30 mouse cellular contexts compared by ENCODE assay signal in the genomic region with DNA sequence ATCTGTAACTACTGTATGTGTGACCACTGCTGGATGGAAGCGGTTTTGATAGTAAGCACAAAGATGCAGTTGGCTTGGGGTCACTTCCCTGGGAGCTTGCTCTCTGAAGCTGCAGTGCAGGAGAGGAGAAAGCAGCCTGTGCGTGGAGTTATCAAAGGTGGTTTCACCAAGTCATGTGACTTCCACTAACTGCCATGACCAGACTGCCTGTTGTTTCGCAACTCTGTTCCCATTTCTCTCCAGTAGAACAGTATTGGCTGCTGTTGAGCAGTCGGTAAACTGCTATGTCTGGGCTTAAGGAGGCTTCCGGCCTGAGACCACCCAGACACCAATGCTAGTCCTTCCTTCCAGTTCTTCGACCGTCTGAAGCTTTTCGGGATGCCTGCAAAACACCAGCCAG. TPM values are rescaled to one million over a fixed set of nuclear protein-coding genes. Genes with fewer than 3 reads are reported as not detected.
DNase-seq lines count a peak whose midpoint lies in the region; ATAC-seq lines count a peak whose summit lies in the region.
"Had no signal": no experiment of that assay in that cellular context is flagged by ENCODE, and none has a peak within 500 bp of the region (broad histone marks: within the 10 kb centered on the region; RNA-seq: fewer than 3 reads in every experiment).

No protein-coding gene starts in this region.

- no peak overlapping the region for H3K9ac ChIP-seq in liver, embryonic 15.5 days
- no peak overlapping the region for H3K9ac ChIP-seq in liver, embryonic 11.5 days (ENCODE audit: low read depth, low read length)
- no peak overlapping the region for H3K9ac ChIP-seq in intestine, embryonic 16.5 days (ENCODE audit: low read depth, low read length)
- H3K9ac ChIP-seq: embryonic facial prominence, embryonic 15.5 days; forebrain, embryonic 12.5 days; heart, embryonic 12.5 days; hindbrain, embryonic 14.5 days; neural tube, embryonic 12.5 days had no signal

- ATAC-seq in liver, embryonic 15.5 days (ENCODE audit: insufficient read depth) = 0 out of 2 replicates have a peak, but pooled peaks have one; percentile 18
- no peak for ATAC-seq in liver, embryonic 11.5 days (replicated peaks; ENCODE audit: low FRiP score)
- peak; percentile 68; the same call in 1 of the 2 replicates for ATAC-seq in intestine, embryonic 16.5 days
- ATAC-seq: midbrain, embryonic 16.5 days; Patski had no signal

- H3K36me3 ChIP-seq in liver, embryonic 15.5 days (replicated peaks) = no peaks in the 10 kb centered on the region
- no peaks in the 10 kb centered on the region for H3K36me3 ChIP-seq in liver, embryonic 11.5 days (ENCODE audit: control insufficient read depth, insufficient read depth, low read length)
- H3K36me3 ChIP-seq in intestine, embryonic 16.5 days (ENCODE audit: control insufficient read depth, insufficient read depth, low read length) = no peaks in the 10 kb centered on the region
- H3K36me3 ChIP-seq: embryonic facial prominence, embryonic 15.5 days; heart, embryonic 12.5 days had no signal

- peaks cover 6% of the 10 kb centered on the region; the same call in 1 of the 2 replicates for H3K27me3 ChIP-seq in liver, embryonic 15.5 days
- no peaks in the 10 kb centered on the region for H3K27me3 ChIP-seq in liver, embryonic 11.5 days (replicated peaks; ENCODE audit: control insufficient read depth, insufficient read depth, low read length)
- no peaks in the 10 kb centered on the region for H3K27me3 ChIP-seq in intestine, embryonic 16.5 days (replicated peaks; ENCODE audit: control insufficient read depth, insufficient read depth, low read length)
- H3K27me3 ChIP-seq: embryonic facial prominence, embryonic 15.5 days; neural tube, embryonic 12.5 days; Patski had no signal

- no peaks in the 10 kb centered on the region for H3K9me3 ChIP-seq in liver, embryonic 15.5 days (replicated peaks)
- H3K9me3 ChIP-seq in liver, embryonic 11.5 days (ENCODE audit: control insufficient read depth, low read length) = no peaks in the 10 kb centered on the region
- H3K9me3 ChIP-seq in intestine, embryonic 16.5 days (ENCODE audit: control insufficient read depth, low read length) = no peaks in the 10 kb centered on the region
- H3K9me3 ChIP-seq: embryonic facial prominence, embryonic 10.5 days; embryonic facial prominence, embryonic 15.5 days; forebrain, embryonic 12.5 days; heart, embryonic 12.5 days; midbrain, embryonic 10.5 days; neural tube, embryonic 12.5 days had no signal

- no peak for DNase-seq in liver, embryonic 11.5 days (ENCODE audit: low spot score)
- peak; percentile 11 for DNase-seq in NIH3T3 (ENCODE audit: low read depth)
- DNase-seq in kidney, postnatal 36 days = no peak
- no peak for DNase-seq in thymus, postnatal 36 days
- DNase-seq in retina, postnatal 1 day = no peak
- DNase-seq: adrenal gland, postnatal 14 days; cerebellum, adult 11-12 months; cerebellum, adult 9-11 months; gastrocnemius, postnatal 25 days; heart, adult 18-20 months; heart, postnatal 4 days; kidney, adult 2 months; kidney, postnatal 4 days; layer of hippocampus, postnatal 36 days; left cerebral cortex, postnatal 4 days; lung, adult 2 months; lung, postnatal 10 days; thymus, adult 2 months had no signal

- no peak overlapping the region for H3K4me3 ChIP-seq in liver, embryonic 15.5 days (replicated peaks)
- H3K4me3 ChIP-seq in liver, embryonic 11.5 days (ENCODE audit: low read depth, low read length) = no peak overlapping the region
- H3K4me3 ChIP-seq in intestine, embryonic 16.5 days (ENCODE audit: low read length) = no peak overlapping the region
- H3K4me3 ChIP-seq: embryonic facial prominence, embryonic 10.5 days; embryonic facial prominence, embryonic 15.5 days; forebrain, embryonic 12.5 days; heart, embryonic 12.5 days; midbrain, embryonic 10.5 days; neural tube, embryonic 12.5 days had no signal

- 0 out of 2 replicates have a peak, but pooled peaks cover 6% of the 10 kb centered on the region for H3K4me1 ChIP-seq in liver, embryonic 15.5 days (replicated peaks)
- 0 out of 2 replicates have a peak, but pooled peaks cover 4% of the 10 kb centered on the region for H3K4me1 ChIP-seq in liver, embryonic 11.5 days (replicated peaks; ENCODE audit: control insufficient read depth, insufficient read depth, low read length)
- H3K4me1 ChIP-seq in intestine, embryonic 16.5 days (ENCODE audit: control insufficient read depth, insufficient read depth, low read length) = 0 out of 2 replicates have a peak, but pooled peaks cover 10% of the 10 kb centered on the region
- H3K4me1 ChIP-seq: neural tube, embryonic 12.5 days had no signal

- 35% methylated on average over 8 of the region's 8 CpGs for WGBS in liver, embryonic 15.5 days (ENCODE audit: insufficient replicate concordance)
- WGBS in liver, embryonic 11.5 days = 61% methylated on average over 8 of the region's 8 CpGs
- 78% methylated on average over 8 of the region's 8 CpGs for WGBS in intestine, embryonic 16.5 days

- H3K4me2 ChIP-seq in liver, embryonic 15.5 days = no peak overlapping the region
- H3K4me2 ChIP-seq in liver, embryonic 11.5 days = no peak overlapping the region
- H3K4me2 ChIP-seq in intestine, embryonic 16.5 days (ENCODE audit: low read depth, low read length) = no peak overlapping the region
- H3K4me2 ChIP-seq: embryonic facial prominence, embryonic 15.5 days; forebrain, embryonic 12.5 days; heart, embryonic 12.5 days; hindbrain, embryonic 14.5 days; neural tube, embryonic 12.5 days had no signal

- H3K27ac ChIP-seq in liver, embryonic 15.5 days (replicated peaks) = no peak overlapping the region
- H3K27ac ChIP-seq in liver, embryonic 11.5 days (ENCODE audit: low read depth, low read length) = no peak overlapping the region
- H3K27ac ChIP-seq in intestine, embryonic 16.5 days (ENCODE audit: low read length) = no peak overlapping the region
- H3K27ac ChIP-seq: embryonic facial prominence, embryonic 10.5 days; embryonic facial prominence, embryonic 15.5 days; forebrain, embryonic 12.5 days; hindbrain, embryonic 14.5 days; macrophage; midbrain, embryonic 10.5 days; neural tube, embryonic 12.5 days had no signal

RNA-seq across cellular contexts. Expression of a gene that starts 48.7 kb away (rescaled TPM):
- polyA plus RNA-seq in liver, embryonic 15.5 days (2015; fragmentation: Nextera tagmentation; extraction: Ambion mirVana) = 0.25 and 0.50 TPM in 2 replicates
- polyA plus RNA-seq in liver, embryonic 11.5 days (2014; fragmentation: Nextera tagmentation; extraction: Ambion mirVana) = 1.5 TPM in 2 replicates
- 3.2 and 4.5 TPM in 2 replicates for polyA plus RNA-seq in intestine, embryonic 16.5 days (2015; fragmentation: Nextera tagmentation; extraction: Ambion mirVana)

RNA-seq across cellular contexts. Expression of a gene that starts 59.4 kb away (rescaled TPM):
- polyA plus RNA-seq in liver, embryonic 15.5 days (2015; fragmentation: Nextera tagmentation; extraction: Ambion mirVana) = 0.24 and 0.32 TPM in 2 replicates
- polyA plus RNA-seq in liver, embryonic 11.5 days (2014; fragmentation: Nextera tagmentation; extraction: Ambion mirVana) = 0.71 and 0.73 TPM in 2 replicates
- 0.95 and 1.1 TPM in 2 replicates for polyA plus RNA-seq in intestine, embryonic 16.5 days (2015; fragmentation: Nextera tagmentation; extraction: Ambion mirVana)
- polyA plus RNA-seq: macrophage had no signal
